Mouse (Mus musculus) myocyte (in vitro differentiated cells): ENCODE data around the gene Dcaf17. TPM values are rescaled to one million over a fixed set of nuclear protein-coding genes. Genes with fewer than 3 reads are reported as not detected.

ENCODE experiments used
- H3K27me3 ChIP-seq: one replicate; pipeline ENCODE4 v1.6.1; 2011; ENCODE audit not compliant: control insufficient read depth, insufficient read depth, insufficient read length
- H3K36me3 ChIP-seq: one replicate; pipeline ENCODE4 v1.6.1; 2011; ENCODE audit not compliant: control insufficient read depth, insufficient read depth
- H3K4me2 ChIP-seq: one replicate; pipeline ENCODE4 v1.6.1; 2011; ENCODE audit warnings: low read depth, control low read depth
- H3K4me3 ChIP-seq: one replicate; pipeline ENCODE4 v1.5.1; 2011; ENCODE audit warnings: mild to moderate bottlenecking, control low read depth, moderate library complexity
- H3K79me2 ChIP-seq: one replicate; pipeline ENCODE4 v1.6.1; 2011; ENCODE audit not compliant: control insufficient read depth, insufficient read depth
- H3ac ChIP-seq: one replicate; pipeline ENCODE4 v1.6.1; 2011; ENCODE audit not compliant: control insufficient read depth, insufficient read length
- CEBPB ChIP-seq: IDR thresholded peaks from 2 replicates; pipeline ENCODE4 v1.6.1; 2011; ENCODE audit warnings: mild to moderate bottlenecking, moderate library complexity; ENCODE audit not compliant: poor library complexity, insufficient read depth, severe bottlenecking
- E2F4 ChIP-seq: IDR thresholded peaks from one replicate; pipeline ENCODE4 v1.6.1; 2011; ENCODE audit warnings: mild to moderate bottlenecking, control low read depth, moderate library complexity; ENCODE audit not compliant: insufficient read depth
- MAX ChIP-seq: IDR thresholded peaks from one replicate; pipeline ENCODE4 v1.6.1; 2011; ENCODE audit warnings: low read depth, mild to moderate bottlenecking, control low read depth
- MYOD1 ChIP-seq, 3 experiments: IDR thresholded peaks; one replicate each; pipeline ENCODE4 v1.6.1; 2011; ENCODE audit warnings: control low read depth in 2 of 3, low read depth in 2 of 3, mild to moderate bottlenecking in 2 of 3, moderate library complexity in 1 of 3; ENCODE audit not compliant: insufficient read length in 2 of 3, control insufficient read depth in 1 of 3
- MYOG ChIP-seq, 3 experiments: IDR thresholded peaks; one replicate each; pipeline ENCODE4 v1.6.1; 2011; ENCODE audit warnings: control low read depth in 2 of 3, low read depth in 2 of 3, mild to moderate bottlenecking in 2 of 3; ENCODE audit not compliant: insufficient read length in 2 of 3, control insufficient read depth in 1 of 3, insufficient read depth in 1 of 3
- POLR2A ChIP-seq: IDR thresholded peaks from one replicate; pipeline ENCODE4 v1.6.1; 2011; ENCODE audit warnings: low read depth, mild to moderate bottlenecking, control low read depth, moderate library complexity; ENCODE audit not compliant: insufficient read length
- POLR2AphosphoS2 ChIP-seq: IDR thresholded peaks from one replicate; pipeline ENCODE4 v1.6.1; 2011; ENCODE audit warnings: low read depth, control low read depth; ENCODE audit not compliant: insufficient read length
- REST ChIP-seq: IDR thresholded peaks from one replicate; pipeline ENCODE4 v1.6.1; 2011; ENCODE audit warnings: mild to moderate bottlenecking, control low read depth, moderate library complexity; ENCODE audit not compliant: insufficient read depth, insufficient read length
- SRF ChIP-seq: IDR thresholded peaks from one replicate; pipeline ENCODE4 v1.6.1; 2011; ENCODE audit warnings: low read depth; ENCODE audit not compliant: control insufficient read depth, insufficient read length
- TCF12 ChIP-seq: IDR thresholded peaks from one replicate; pipeline ENCODE4 v1.6.1; 2011; ENCODE audit warnings: mild to moderate bottlenecking, control low read depth; ENCODE audit not compliant: poor library complexity, insufficient read depth, severe bottlenecking
- TCF3 ChIP-seq: IDR thresholded peaks from one replicate; pipeline ENCODE4 v1.6.1; 2011; ENCODE audit warnings: low read depth, control low read depth; ENCODE audit not compliant: insufficient read length
- USF1 ChIP-seq: IDR thresholded peaks from one replicate; pipeline ENCODE4 v1.6.1; 2011; ENCODE audit warnings: low read depth, mild to moderate bottlenecking, control low read depth, moderate library complexity
- polyA plus RNA-seq: library from polyadenylated mRNA; unstranded; fragments of >200 nt; fragmentation: generic; extraction: Trizol; gene quantifications from one replicate; pipeline ENCODE4 v1.2.1, GENCODE M21; 2012; ENCODE audit warnings: missing spikeins

The Dcaf17 gene
- polyA plus RNA-seq, 1 experiment, result 1.9 TPM

GRCm38 (mm10) chr2:71027631-71028030 is 27.5 kb upstream of the Dcaf17 start:
- TF ChIP-seq CEBPB (no peak), TCF12 (no peak), POLR2AphosphoS2 (no peak), USF1 (no peak), MYOD1 (IDR thresholded peaks at IDR 0.05; ENCODE audit: control insufficient read depth in 1 of 3, insufficient read length in 2 of 3, low read depth in 2 of 3) (no peak), SRF (no peak), TCF3 (no peak), MYOG (IDR thresholded peaks at IDR 0.05; ENCODE audit: control insufficient read depth in 1 of 3, insufficient read depth in 1 of 3, insufficient read length in 2 of 3, low read depth in 2 of 3) (no peak), POLR2A (no peak), MAX (no peak), E2F4 (no peak), REST (no peak)
- Histone ChIP-seq H3K36me3 (no peaks in the 10 kb centered on the region), H3K79me2 (no peaks in the 10 kb centered on the region), H3ac (no peak overlapping the region), H3K27me3 (no peaks in the 10 kb centered on the region), H3K4me3 (no peak overlapping the region), H3K4me2 (no peak overlapping the region)

- Histone ChIP-seq H3K27me3 (no peaks in the 10 kb centered on the region), H3ac (no peak overlapping the region), H3K4me3 (no peak overlapping the region), H3K36me3 (no peaks in the 10 kb centered on the region), H3K4me2 (no peak overlapping the region), H3K79me2 (no peaks in the 10 kb centered on the region)
- TF ChIP-seq SRF, result no peak
- TF ChIP-seq POLR2A, result no peak
- TF ChIP-seq E2F4, result no peak
- no peak for TF ChIP-seq USF1
- TF ChIP-seq REST, result no peak
- no peak for TF ChIP-seq TCF12
- no peak for TF ChIP-seq MYOD1 (IDR thresholded peaks at IDR 0.05; ENCODE audit: control insufficient read depth in 1 of 3, insufficient read length in 2 of 3, low read depth in 2 of 3)
- no peak for TF ChIP-seq MYOG (IDR thresholded peaks at IDR 0.05; ENCODE audit: control insufficient read depth in 1 of 3, insufficient read depth in 1 of 3, insufficient read length in 2 of 3, low read depth in 2 of 3)
- TF ChIP-seq CEBPB, result no peak
- TF ChIP-seq MAX, result no peak
- TF ChIP-seq TCF3, result no peak
Measured at GRCm38 (mm10) chr2:71030663-71031062, 24.5 kb upstream of the Dcaf17 start.

GRCm38 (mm10) chr2:71031973-71032794 is 22.9 kb upstream of the Dcaf17 start:
- H3K4me2 ChIP-seq, result no peak overlapping the region

DNA sequence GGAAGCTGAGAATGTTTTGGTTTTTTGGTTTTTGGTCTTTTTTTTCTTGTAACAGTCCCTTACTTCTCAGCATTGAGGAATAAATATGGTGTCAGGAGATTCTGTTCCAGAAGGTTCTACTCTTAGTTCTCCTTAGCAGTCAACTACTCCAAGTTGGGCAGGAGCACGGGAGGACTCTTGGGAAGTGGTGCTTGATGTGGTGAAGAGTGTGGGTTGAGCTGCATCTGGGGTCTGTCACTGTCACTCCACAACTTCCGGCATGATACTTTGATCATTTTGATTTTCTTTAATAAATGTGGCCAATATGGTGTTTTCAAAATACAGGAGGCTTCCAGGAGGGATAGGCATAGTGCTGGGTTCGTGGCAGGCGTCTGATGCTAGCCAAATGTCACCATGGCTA is 22.1 kb upstream of the Dcaf17 start:
- H3K4me2 ChIP-seq, result no peak overlapping the region
- H3K27me3 ChIP-seq, result no peaks in the 10 kb centered on the region
- H3K36me3 ChIP-seq, result no peaks in the 10 kb centered on the region
- TF ChIP-seq TCF12 (no peak), SRF (no peak), TCF3 (no peak), REST (no peak), MYOG (IDR thresholded peaks at IDR 0.05; ENCODE audit: control insufficient read depth in 1 of 3, insufficient read depth in 1 of 3, insufficient read length in 2 of 3, low read depth in 2 of 3) (no peak), E2F4 (no peak)
- H3K79me2 ChIP-seq, result no peaks in the 10 kb centered on the region
- H3K4me3 ChIP-seq, result no peak overlapping the region
- H3ac ChIP-seq, result no peak overlapping the region

More at GRCm38 (mm10) chr2:71031973-71032794, 22.9 kb upstream of the Dcaf17 start:
- TF ChIP-seq MYOG (IDR thresholded peaks at IDR 0.05; ENCODE audit: control insufficient read depth in 1 of 3, insufficient read depth in 1 of 3, insufficient read length in 2 of 3, low read depth in 2 of 3) (no peak), SRF (no peak)
- Histone ChIP-seq H3ac (no peak overlapping the region), H3K27me3 (no peaks in the 10 kb centered on the region), H3K79me2 (no peaks in the 10 kb centered on the region), H3K36me3 (no peaks in the 10 kb centered on the region), H3K4me3 (no peak overlapping the region)

GRCm38 (mm10) chr2:71033987-71034386 is 21.1 kb upstream of the Dcaf17 start:
- no peaks in the 10 kb centered on the region for H3K27me3 ChIP-seq
- no peak overlapping the region for H3K4me2 ChIP-seq
- no peak overlapping the region for H3ac ChIP-seq
- H3K36me3 ChIP-seq, result no peaks in the 10 kb centered on the region
- no peak overlapping the region for H3K4me3 ChIP-seq
- TF ChIP-seq MYOD1 (IDR thresholded peaks at IDR 0.05; ENCODE audit: control insufficient read depth in 1 of 3, insufficient read length in 2 of 3, low read depth in 2 of 3), result no peak
- no peak for TF ChIP-seq MAX
- TF ChIP-seq MYOG (IDR thresholded peaks at IDR 0.05; ENCODE audit: control insufficient read depth in 1 of 3, insufficient read depth in 1 of 3, insufficient read length in 2 of 3, low read depth in 2 of 3), result no peak
- TF ChIP-seq E2F4, result no peak
- TF ChIP-seq POLR2AphosphoS2, result no peak
- no peak for TF ChIP-seq SRF
- TF ChIP-seq USF1, result no peak
- no peak for TF ChIP-seq TCF3
- TF ChIP-seq POLR2A, result no peak
- no peak for TF ChIP-seq REST
- no peak for TF ChIP-seq CEBPB
- TF ChIP-seq TCF12, result no peak
- no peaks in the 10 kb centered on the region for H3K79me2 ChIP-seq
